Mouse (Mus musculus): Measurements from ENCODE around the gene Cep85l.

- no peak for TF ChIP-seq POLR2A (IDR thresholded peaks at IDR 0.05; ENCODE audit: borderline replicate concordance, extremely low read depth, low read depth, low read length)
- no peak for TF ChIP-seq CTCF (IDR thresholded peaks at IDR 0.05; ENCODE audit: insufficient read depth, low read length)
These were observed 43.8 kb downstream of the Cep85l start for GRCm38 (mm10) chr10:53335974-53336373.

Data from lung, adult 2 months (tissue).